Mouse (Mus musculus) embryonic facial prominence, embryonic 10.5 days (tissue): ENCODE measurements around the gene Tmem151a. TPM values are rescaled to one million over a fixed set of nuclear protein-coding genes. Genes with fewer than 3 reads are reported as not detected.

ENCODE experiments used
- DNase-seq: peaks from one replicate; pipeline ENCODE4 v3.0.0-alpha.2; 2017; ENCODE audit warnings: low spot score
- H3K27ac ChIP-seq: fragments of 300-500 bp; sonication (generic); replicated peaks from 2 replicates; pipeline ENCODE4 v1.5.1; 2016; ENCODE audit warnings: mild to moderate bottlenecking
- H3K27me3 ChIP-seq: fragments of 300-500 bp; sonication (generic); replicated peaks from 2 replicates; pipeline ENCODE4 v1.6.1; 2016; ENCODE audit warnings: low read depth, mild to moderate bottlenecking; ENCODE audit not compliant: poor library complexity, severe bottlenecking
- H3K36me3 ChIP-seq: fragments of 300-500 bp; sonication (generic); replicated peaks from 2 replicates; pipeline ENCODE4 v1.6.1; 2016; ENCODE audit warnings: mild to moderate bottlenecking, moderate library complexity
- H3K4me1 ChIP-seq: fragments of 300-500 bp; sonication (generic); 2 replicates; pipeline ENCODE4 v1.6.1; 2016
- H3K4me3 ChIP-seq: fragments of 300-500 bp; sonication (generic); 2 replicates; pipeline ENCODE4 v1.5.1; 2016; ENCODE audit warnings: mild to moderate bottlenecking, moderate library complexity
- H3K9me3 ChIP-seq: fragments of 300-500 bp; sonication (generic); 2 replicates; pipeline ENCODE4 v1.6.1; 2016; ENCODE audit warnings: mild to moderate bottlenecking
- WGBS: fragments of 180-500 bp; shearing (Covaris S2); methylation state at CpG from one replicate; pipeline ENCODE4 v1.1.7; 2016; 5-methylcytosine and 5-hydroxymethylcytosine counted together
- polyA plus RNA-seq: library from polyadenylated mRNA; unstranded; fragments of >200 nt; fragmentation: Nextera tagmentation; extraction: Ambion mirVana; gene quantifications from 2 replicates; pipeline ENCODE4 v1.2.1, GENCODE M21; 2016

Tmem151a gene
- 1.4 and 1.9 TPM in 2 replicates for polyA plus RNA-seq

GRCm38 (mm10) chr19:5085145-5085863, at the start of gene Tmem151a:
TSS of gene Tmem151a (minus strand) at chr19:5085531.
- H3K36me3 ChIP-seq = peaks cover 6% of the 10 kb centered on the region
- H3K4me3 ChIP-seq = peak within 1 kb of the TSS; percentile 58
- peaks cover 34% of the 10 kb centered on the region for H3K4me1 ChIP-seq
- peaks cover 63% of the 10 kb centered on the region for H3K27me3 ChIP-seq
- H3K27ac ChIP-seq = no peak within 1 kb of the TSS
- H3K9me3 ChIP-seq = no peaks in the 10 kb centered on the region
- no peak for DNase-seq
- WGBS = under 1% methylated on average over 69 of the region's 69 CpGs

GRCm38 (mm10) chr19:5131237-5131636, 45.9 kb upstream of the Tmem151a start:
- H3K9me3 ChIP-seq = no peaks in the 10 kb centered on the region
- 81% methylated on average over 4 of the region's 4 CpGs for WGBS
- no peak overlapping the region for H3K4me3 ChIP-seq
- no peak for DNase-seq
- H3K36me3 ChIP-seq = peaks cover 27% of the 10 kb centered on the region
- peaks cover 7% of the 10 kb centered on the region; the same call in 1 of the 2 replicates for H3K4me1 ChIP-seq
- H3K27me3 ChIP-seq = no peaks in the 10 kb centered on the region
- H3K27ac ChIP-seq = no peak overlapping the region

GRCm38 (mm10) chr19:5129770-5130169, 44.4 kb upstream of the Tmem151a start:
- H3K27me3 ChIP-seq = no peaks in the 10 kb centered on the region

GRCm38 (mm10) chr19:5124055-5124614, 38.8 kb upstream of the Tmem151a start:
- Histone ChIP-seq H3K36me3 (no peaks in the 10 kb centered on the region), H3K4me1 (peaks cover 1% of the 10 kb centered on the region; the same call in 1 of the 2 replicates), H3K4me3 (no peak overlapping the region), H3K9me3 (no peaks in the 10 kb centered on the region), H3K27ac (no peak overlapping the region), H3K27me3 (peaks cover 6% of the 10 kb centered on the region)
- no peak for DNase-seq
- 74% methylated on average over 7 of the region's 7 CpGs for WGBS

More at GRCm38 (mm10) chr19:5129770-5130169, 44.4 kb upstream of the Tmem151a start:
- H3K4me1 ChIP-seq = peaks cover 7% of the 10 kb centered on the region; the same call in 1 of the 2 replicates
- no peak overlapping the region for H3K4me3 ChIP-seq
- 61% methylated on average over 1 of the region's 1 CpGs for WGBS
- no peak for DNase-seq
- H3K9me3 ChIP-seq = no peaks in the 10 kb centered on the region
- H3K27ac ChIP-seq = no peak overlapping the region
- peaks cover 18% of the 10 kb centered on the region for H3K36me3 ChIP-seq

GRCm38 (mm10) chr19:5123241-5123640, 37.9 kb upstream of the Tmem151a start:
- no peak overlapping the region for H3K4me3 ChIP-seq
- DNase-seq = no peak
- peaks cover 10% of the 10 kb centered on the region for H3K4me1 ChIP-seq
- WGBS = 85% methylated on average over 3 of the region's 3 CpGs
- no peaks in the 10 kb centered on the region for H3K36me3 ChIP-seq
- H3K9me3 ChIP-seq = no peaks in the 10 kb centered on the region
- H3K27ac ChIP-seq = no peak overlapping the region
- peaks cover 11% of the 10 kb centered on the region for H3K27me3 ChIP-seq

- Histone ChIP-seq H3K9me3 (no peaks in the 10 kb centered on the region), H3K27me3 (peaks cover 11% of the 10 kb centered on the region), H3K4me1 (peaks cover 14% of the 10 kb centered on the region), H3K27ac (no peak overlapping the region), H3K4me3 (no peak overlapping the region), H3K36me3 (no peaks in the 10 kb centered on the region)
- WGBS = 74% methylated on average over 10 of the region's 10 CpGs
- DNase-seq = no peak
These were observed 37.2 kb upstream of the Tmem151a start for GRCm38 (mm10) chr19:5122492-5122891.

GRCm38 (mm10) chr19:5118384-5118698, 33.0 kb upstream of the Tmem151a start, which contains the start of gene Klc2:
TSS of gene Klc2 (minus strand) at chr19:5118560.
- H3K36me3 ChIP-seq = peaks cover 24% of the 10 kb centered on the region
- under 1% methylated on average over 18 of the region's 18 CpGs for WGBS
- peak within 1 kb of the TSS; percentile 86 for H3K4me3 ChIP-seq
- no peak for DNase-seq
- H3K27me3 ChIP-seq = peaks cover 11% of the 10 kb centered on the region
- no peaks in the 10 kb centered on the region for H3K9me3 ChIP-seq
- peaks cover 23% of the 10 kb centered on the region for H3K4me1 ChIP-seq
- peak within 1 kb of the TSS; percentile 90 for H3K27ac ChIP-seq

GRCm38 (mm10) chr19:5117494-5118383, 32.4 kb upstream of the Tmem151a start:
- peak; percentile 95 for DNase-seq
- Histone ChIP-seq H3K36me3 (peaks cover 30% of the 10 kb centered on the region), H3K9me3 (no peaks in the 10 kb centered on the region), H3K27me3 (peaks cover 11% of the 10 kb centered on the region), H3K27ac (peak overlapping the region; percentile 90), H3K4me1 (peaks cover 23% of the 10 kb centered on the region), H3K4me3 (peak overlapping the region; percentile 86)
- under 1% methylated on average over 80 of the region's 83 CpGs for WGBS

- H3K4me1 ChIP-seq = peaks cover 20% of the 10 kb centered on the region
- H3K27ac ChIP-seq = no peak overlapping the region
- DNase-seq = no peak
- H3K36me3 ChIP-seq = peaks cover 70% of the 10 kb centered on the region
- no peak overlapping the region for H3K4me3 ChIP-seq
- 96% methylated on average over 7 of the region's 7 CpGs for WGBS
- H3K9me3 ChIP-seq = no peaks in the 10 kb centered on the region
- peaks cover 2% of the 10 kb centered on the region for H3K27me3 ChIP-seq
These were observed 28.5 kb upstream of the Tmem151a start for GRCm38 (mm10) chr19:5113783-5114182.

- WGBS = 73% methylated on average over 19 of the region's 19 CpGs
These were observed 24.5 kb upstream of the Tmem151a start for GRCm38 (mm10) chr19:5109659-5110453.

GRCm38 (mm10) chr19:5108702-5109101, 23.4 kb upstream of the Tmem151a start:
- Histone ChIP-seq H3K36me3 (peaks cover 78% of the 10 kb centered on the region), H3K9me3 (no peaks in the 10 kb centered on the region), H3K4me1 (peaks cover 36% of the 10 kb centered on the region), H3K27ac (no peak overlapping the region), H3K27me3 (no peaks in the 10 kb centered on the region), H3K4me3 (no peak overlapping the region)
- no peak for DNase-seq
- 44% methylated on average over 4 of the region's 4 CpGs for WGBS

More at GRCm38 (mm10) chr19:5109659-5110453, 24.5 kb upstream of the Tmem151a start:
- peak; percentile 50 for DNase-seq
- Histone ChIP-seq H3K4me3 (no peak overlapping the region), H3K9me3 (no peaks in the 10 kb centered on the region), H3K27me3 (no peaks in the 10 kb centered on the region), H3K36me3 (peaks cover 76% of the 10 kb centered on the region), H3K27ac (no peak overlapping the region), H3K4me1 (peaks cover 35% of the 10 kb centered on the region)

GRCm38 (mm10) chr19:5108271-5108575, 22.9 kb upstream of the Tmem151a start:
- peak; percentile 55 for DNase-seq
- WGBS = 28% methylated on average over 5 of the region's 5 CpGs
- Histone ChIP-seq H3K4me1 (peaks cover 36% of the 10 kb centered on the region), H3K36me3 (peaks cover 78% of the 10 kb centered on the region), H3K27me3 (no peaks in the 10 kb centered on the region), H3K4me3 (peak overlapping the region; percentile 77; the same call in 1 of the 2 replicates), H3K9me3 (no peaks in the 10 kb centered on the region), H3K27ac (no peak overlapping the region)
